Comparison of ENCODE assay signal across 8 mouse cellular contexts in genomic region chr11:19760861-19761693, GRCm38 (mm10).
DNase-seq lines count a peak whose midpoint lies in the region; ATAC-seq lines count a peak whose summit lies in the region.

No protein-coding gene starts in this region.

- H3K4me3 ChIP-seq in embryonic facial prominence, embryonic 11.5 days (ENCODE audit: low read depth, low read length) = no peak overlapping the region

- peak; percentile 54 for DNase-seq in 416B (ENCODE audit: low read depth)
- DNase-seq in adrenal gland, postnatal 14 days = peak; percentile 79
- DNase-seq in embryonic facial prominence, embryonic 11.5 days (ENCODE audit: low spot score) = peak; percentile 88
- DNase-seq in heart, adult 11 months = peak; percentile 90
- DNase-seq in kidney, adult 11 months = peak; percentile 28
- DNase-seq in left cerebral cortex, postnatal 25 days (ENCODE audit: low spot score in 2 of 2) = peak; percentile 60 to 83
- peak; percentile 84 for DNase-seq in mesoderm, embryonic 11.5 days (ENCODE audit: low read depth, low spot score)
- peak; percentile 59 for DNase-seq in right cerebral cortex, postnatal 4 days

- H3K27ac ChIP-seq in embryonic facial prominence, embryonic 11.5 days (replicated peaks; ENCODE audit: low read depth, low read length) = no peak overlapping the region

- H3K36me3 ChIP-seq in embryonic facial prominence, embryonic 11.5 days (replicated peaks; ENCODE audit: control insufficient read depth, insufficient read depth, low read depth, low read length) = no peaks in the 10 kb centered on the region

- no peak; the same call in 1 of the 2 replicates for ATAC-seq in embryonic facial prominence, embryonic 11.5 days (replicated peaks; ENCODE audit: insufficient number of reproducible peaks, low FRiP score, low TSS enrichment, low read depth)

- H3K9me3 ChIP-seq in embryonic facial prominence, embryonic 11.5 days (replicated peaks; ENCODE audit: control insufficient read depth, low read length) = no peaks in the 10 kb centered on the region

- intact Hi-C loops in left cerebral cortex, postnatal 25 days (cut with DNase I) = loop anchor here (2.0 to 5.0 kb wide), 2 partner anchors 734 to 884 kb away; no protein-coding TSS in a partner anchor

- H3K4me1 ChIP-seq in embryonic facial prominence, embryonic 11.5 days (ENCODE audit: control insufficient read depth, insufficient read depth, low read length) = no peaks in the 10 kb centered on the region

- H3K27me3 ChIP-seq in embryonic facial prominence, embryonic 11.5 days (ENCODE audit: control insufficient read depth, insufficient read depth, low read length) = no peaks in the 10 kb centered on the region

- H3K4me2 ChIP-seq in embryonic facial prominence, embryonic 11.5 days (ENCODE audit: low read depth, low read length) = 0 out of 2 replicates have a peak overlapping the region, but pooled peaks have one; percentile 14

- no peak overlapping the region for H3K9ac ChIP-seq in embryonic facial prominence, embryonic 11.5 days (replicated peaks; ENCODE audit: low read length)

- 13% methylated on average over 16 of the region's 16 CpGs for WGBS in embryonic facial prominence, embryonic 11.5 days

Comparison
In these comparisons a context has a peak if more than half of its experiments do, and no peak if none do; other contexts are left out.
1. DNase-seq: peak in every context shown above with its lines; median percentile 90 in heart, adult 11 months; 88 in embryonic facial prominence, embryonic 11.5 days; 84 in mesoderm, embryonic 11.5 days; 79 in adrenal gland, postnatal 14 days; 72 in left cerebral cortex, postnatal 25 days; 59 in right cerebral cortex, postnatal 4 days; 54 in 416B; 28 in kidney, adult 11 months.